Mouse (Mus musculus): ENCODE measurements around the gene Ablim1. TPM values are rescaled to one million over a fixed set of nuclear protein-coding genes. Genes with fewer than 3 reads are reported as not detected.

Gene Ablim1
- polyA plus RNA-seq, 1 experiment from 2014 or later = 41.9 TPM

DNA sequence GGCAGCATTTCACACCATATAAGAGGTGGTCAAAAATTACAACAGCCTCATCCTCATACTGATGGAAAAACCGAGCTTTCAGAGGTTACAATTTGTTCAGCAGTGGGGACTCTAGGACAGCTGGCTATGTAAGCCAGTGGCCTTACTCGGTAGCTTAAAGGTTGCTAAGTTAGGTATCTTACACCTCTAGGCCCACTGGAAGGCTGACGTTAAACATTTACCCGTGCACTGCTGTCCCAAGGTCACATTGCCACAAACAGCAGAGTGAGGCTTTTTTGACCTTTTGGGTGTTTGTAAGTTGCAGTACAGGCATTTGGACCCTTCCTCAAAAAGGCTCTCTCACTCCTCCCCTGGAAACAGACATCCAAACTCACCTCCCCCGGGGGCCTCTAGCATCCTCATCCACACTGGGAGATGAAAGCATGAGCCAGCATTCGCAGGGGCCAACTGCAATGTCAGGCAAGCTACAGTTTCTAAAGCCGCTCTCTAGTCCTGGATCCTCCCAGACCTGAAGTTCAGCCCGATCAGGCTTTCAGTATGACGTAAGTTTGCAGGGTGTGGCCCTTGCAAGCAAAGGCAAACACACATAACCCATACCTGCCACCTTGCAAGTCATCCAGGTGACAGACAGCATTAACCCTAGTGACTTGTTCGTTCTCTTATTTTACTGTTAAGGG lies 132.7 kb downstream of the Ablim1 start:
- H3K36me3 ChIP-seq = 0 out of 2 replicates have a peak, but pooled peaks cover 6% of the 10 kb centered on the region
- peak overlapping the region; percentile 68 for H3K27ac ChIP-seq
- DNase-seq (ENCODE audit: low spot score) = no peak
- no peaks in the 10 kb centered on the region for H3K27me3 ChIP-seq (ENCODE audit: insufficient read depth, poor library complexity, severe bottlenecking)
- H3K4me3 ChIP-seq = no peak overlapping the region
- peaks cover 92% of the 10 kb centered on the region for H3K4me1 ChIP-seq
- 70% methylated on average over 10 of the region's 10 CpGs for WGBS
- H3K9me3 ChIP-seq = no peaks in the 10 kb centered on the region

DNA sequence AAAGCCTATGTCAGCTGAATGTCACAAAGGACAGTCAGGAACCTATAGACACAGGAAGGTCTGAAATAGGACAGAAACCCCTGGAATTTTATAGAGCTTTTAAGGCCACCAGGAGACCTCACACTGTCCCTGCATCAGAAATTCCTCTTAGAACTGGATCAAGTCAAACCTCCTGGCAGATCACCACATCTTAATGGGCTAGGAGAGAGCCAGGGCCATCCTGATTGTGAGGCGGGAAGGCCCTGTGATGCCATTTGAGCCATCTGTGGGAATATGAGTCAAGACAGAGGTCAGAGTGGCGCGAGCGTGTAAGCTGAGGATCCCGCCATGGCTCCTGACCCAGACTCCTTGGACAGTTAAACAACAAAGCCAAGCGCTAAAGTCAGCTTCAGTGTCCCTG lies 133.4 kb downstream of the Ablim1 start:
- Histone ChIP-seq H3K27ac (peak overlapping the region; percentile 68), H3K4me1 (peaks cover 92% of the 10 kb centered on the region)

DNA sequence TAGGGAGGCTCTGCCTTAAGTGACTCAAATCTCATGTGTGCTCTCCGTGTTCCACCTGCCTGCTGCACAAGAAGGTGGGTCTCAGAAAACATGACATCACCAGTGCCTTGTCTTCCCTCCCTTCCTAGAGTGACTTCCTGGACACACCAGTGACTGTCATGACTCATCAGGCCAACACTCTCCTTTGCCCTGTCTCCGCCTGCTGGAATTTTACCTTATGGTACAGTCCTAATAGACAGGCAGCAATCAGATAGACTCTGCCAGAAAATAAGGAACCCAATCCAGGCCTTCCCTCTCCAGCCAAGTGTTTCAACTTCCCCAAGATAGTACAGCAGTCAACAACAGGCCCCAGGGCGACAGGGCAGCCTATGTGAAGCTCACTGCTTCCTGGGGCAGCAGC lies 133.8 kb downstream of the Ablim1 start:
- no peaks in the 10 kb centered on the region for H3K27me3 ChIP-seq (ENCODE audit: insufficient read depth, poor library complexity, severe bottlenecking)
- peaks cover 92% of the 10 kb centered on the region for H3K4me1 ChIP-seq
- 51% methylated on average over 3 of the region's 3 CpGs for WGBS
- H3K36me3 ChIP-seq = 0 out of 2 replicates have a peak, but pooled peaks cover 6% of the 10 kb centered on the region
- no peak overlapping the region for H3K4me3 ChIP-seq
- peak overlapping the region; percentile 68 for H3K27ac ChIP-seq
- no peaks in the 10 kb centered on the region for H3K9me3 ChIP-seq
- no peak for DNase-seq (ENCODE audit: low spot score)

More for the DNA sequence above, 133.4 kb downstream of the Ablim1 start:
- WGBS = 96% methylated on average over 6 of the region's 6 CpGs
- Histone ChIP-seq H3K9me3 (no peaks in the 10 kb centered on the region), H3K36me3 (0 out of 2 replicates have a peak, but pooled peaks cover 6% of the 10 kb centered on the region), H3K4me3 (no peak overlapping the region), H3K27me3 (ENCODE audit: insufficient read depth, poor library complexity, severe bottlenecking) (no peaks in the 10 kb centered on the region)
- no peak for DNase-seq (ENCODE audit: low spot score)

DNA sequence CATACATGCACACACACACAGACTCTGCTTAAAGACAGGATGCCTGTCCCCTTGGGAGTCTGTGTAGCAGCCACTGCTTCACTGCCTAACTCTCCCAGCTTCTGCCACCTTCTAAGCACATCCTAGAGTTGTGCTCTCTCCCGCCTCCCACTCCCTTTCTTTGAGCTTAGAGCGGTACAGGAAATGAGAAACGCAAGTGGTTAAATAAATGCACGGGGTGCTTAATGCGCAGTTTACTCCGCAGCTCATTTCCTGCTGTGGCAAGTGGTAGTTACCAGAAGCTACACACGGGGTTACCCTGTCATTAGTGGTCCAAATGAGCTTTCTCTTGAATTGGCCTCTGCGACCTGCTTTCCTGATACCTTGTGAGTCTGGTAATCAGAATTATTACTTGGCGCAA lies 134.4 kb downstream of the Ablim1 start:
- no peak overlapping the region for H3K4me3 ChIP-seq
- H3K4me1 ChIP-seq = peaks cover 88% of the 10 kb centered on the region
- WGBS = 84% methylated on average over 9 of the region's 9 CpGs
- DNase-seq (ENCODE audit: low spot score) = no peak
- H3K27me3 ChIP-seq (ENCODE audit: insufficient read depth, poor library complexity, severe bottlenecking) = no peaks in the 10 kb centered on the region
- H3K9me3 ChIP-seq = no peaks in the 10 kb centered on the region
- 0 out of 2 replicates have a peak, but pooled peaks cover 6% of the 10 kb centered on the region for H3K36me3 ChIP-seq
- H3K27ac ChIP-seq = peak overlapping the region; percentile 68; the same call in 1 of the 2 replicates

DNA sequence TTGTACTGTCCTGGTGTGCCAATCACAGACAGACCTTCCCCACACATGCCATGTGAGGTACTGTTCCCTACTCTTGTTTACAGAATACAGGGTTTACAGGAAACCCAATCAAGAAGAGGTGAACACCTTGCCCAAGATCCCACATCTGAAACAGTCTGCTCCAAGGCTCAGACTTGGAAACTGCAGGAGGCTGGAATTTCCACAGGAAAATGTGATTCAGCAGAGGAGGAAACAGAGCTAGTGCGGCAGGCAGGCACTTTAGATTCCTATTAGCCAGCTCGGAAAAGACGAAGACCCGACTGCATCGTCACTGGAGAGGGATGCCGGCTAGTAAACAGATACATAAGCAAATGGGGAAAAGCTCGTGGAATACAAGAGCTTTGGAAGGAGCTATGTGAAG lies 135.4 kb downstream of the Ablim1 start:
- no peak for DNase-seq (ENCODE audit: low spot score)
- Histone ChIP-seq H3K27ac (0 out of 2 replicates have a peak overlapping the region, but pooled peaks have one; percentile 36), H3K9me3 (no peaks in the 10 kb centered on the region), H3K36me3 (0 out of 2 replicates have a peak, but pooled peaks cover 5% of the 10 kb centered on the region), H3K4me3 (no peak overlapping the region), H3K4me1 (peaks cover 86% of the 10 kb centered on the region), H3K27me3 (ENCODE audit: insufficient read depth, poor library complexity, severe bottlenecking) (no peaks in the 10 kb centered on the region)
- 63% methylated on average over 7 of the region's 7 CpGs for WGBS

DNA sequence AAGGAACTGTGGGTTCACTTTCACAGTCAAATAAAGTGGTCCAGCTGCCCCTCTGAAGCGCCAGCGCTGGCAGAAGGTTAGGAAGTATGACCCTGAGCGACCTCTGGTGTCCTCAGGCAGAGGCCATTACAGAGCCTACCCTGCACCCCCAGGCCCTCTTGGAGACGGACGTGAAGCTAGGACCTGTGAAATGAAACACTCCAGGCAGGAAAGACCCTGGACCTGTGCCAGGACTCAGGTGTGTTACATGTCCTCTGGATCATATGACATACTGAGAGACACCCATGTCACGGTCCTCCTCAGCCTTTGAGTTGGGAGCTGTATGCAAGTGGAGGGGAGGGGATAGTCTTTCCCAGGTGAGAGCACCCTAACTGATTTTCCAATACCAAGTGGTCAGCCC lies 137.4 kb downstream of the Ablim1 start:
- H3K4me1 ChIP-seq = peaks cover 67% of the 10 kb centered on the region

DNA sequence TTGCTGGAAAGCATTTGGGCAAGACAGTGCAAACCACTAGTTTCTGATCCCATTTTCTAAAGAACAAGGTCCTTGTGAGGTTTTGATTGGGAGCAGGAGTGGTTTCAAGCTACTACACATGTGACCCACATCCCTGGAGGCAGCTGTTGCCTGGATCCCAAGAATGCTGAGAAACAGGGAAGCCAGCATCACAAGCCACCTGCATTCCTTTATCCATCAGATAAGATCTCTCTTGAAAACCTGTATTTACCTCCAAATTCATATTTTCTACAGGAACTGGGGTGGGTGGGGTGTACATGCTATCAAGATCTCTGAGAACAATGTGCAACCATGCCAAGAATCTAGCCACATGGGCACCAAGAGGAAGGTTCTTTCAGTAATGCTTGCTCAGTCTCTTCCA lies 139.6 kb downstream of the Ablim1 start:
- Histone ChIP-seq H3K9me3 (no peaks in the 10 kb centered on the region), H3K4me1 (peaks cover 48% of the 10 kb centered on the region), H3K36me3 (peaks cover 14% of the 10 kb centered on the region), H3K27ac (no peak overlapping the region), H3K4me3 (no peak overlapping the region), H3K27me3 (ENCODE audit: insufficient read depth, poor library complexity, severe bottlenecking) (no peaks in the 10 kb centered on the region)
- no peak for DNase-seq (ENCODE audit: low spot score)

More for the DNA sequence above, 137.4 kb downstream of the Ablim1 start:
- DNase-seq (ENCODE audit: low spot score) = no peak
- no peak overlapping the region for H3K4me3 ChIP-seq
- no peaks in the 10 kb centered on the region for H3K9me3 ChIP-seq
- WGBS = 56% methylated on average over 6 of the region's 6 CpGs
- H3K27me3 ChIP-seq (ENCODE audit: insufficient read depth, poor library complexity, severe bottlenecking) = no peaks in the 10 kb centered on the region
- peaks cover 11% of the 10 kb centered on the region for H3K36me3 ChIP-seq
- peak overlapping the region; percentile 42; the same call in 1 of the 2 replicates for H3K27ac ChIP-seq

DNA sequence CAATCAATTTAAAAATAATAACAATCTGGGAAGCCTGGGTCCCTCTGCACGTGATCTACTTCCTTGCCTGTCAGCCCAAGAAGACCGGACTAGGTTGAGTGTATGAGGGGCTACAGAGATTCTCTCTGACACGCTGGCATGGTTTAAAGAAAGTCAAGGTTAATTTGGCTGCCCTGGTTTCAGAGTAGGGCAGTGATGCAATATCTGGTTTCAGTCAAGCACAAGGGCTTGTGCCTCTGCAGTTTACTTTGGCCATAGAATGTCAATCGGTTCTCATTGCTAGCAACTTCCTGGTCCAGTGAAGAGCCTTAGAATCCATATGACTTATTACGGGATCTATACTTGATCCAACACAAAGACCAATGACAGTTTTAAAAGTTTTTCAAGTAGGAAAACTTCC lies 140.2 kb downstream of the Ablim1 start:
- 83% methylated on average over 5 of the region's 5 CpGs for whole genome bisulfite sequencing
- no peak overlapping the region for H3K4me3 ChIP-seq
- H3K4me1 ChIP-seq = peaks cover 42% of the 10 kb centered on the region
- H3K36me3 ChIP-seq = peaks cover 14% of the 10 kb centered on the region
- no peak overlapping the region for H3K27ac ChIP-seq
- no peaks in the 10 kb centered on the region for H3K27me3 ChIP-seq (ENCODE audit: insufficient read depth, poor library complexity, severe bottlenecking)
- DNase-seq (ENCODE audit: low spot score) = no peak
- no peaks in the 10 kb centered on the region for H3K9me3 ChIP-seq

DNA sequence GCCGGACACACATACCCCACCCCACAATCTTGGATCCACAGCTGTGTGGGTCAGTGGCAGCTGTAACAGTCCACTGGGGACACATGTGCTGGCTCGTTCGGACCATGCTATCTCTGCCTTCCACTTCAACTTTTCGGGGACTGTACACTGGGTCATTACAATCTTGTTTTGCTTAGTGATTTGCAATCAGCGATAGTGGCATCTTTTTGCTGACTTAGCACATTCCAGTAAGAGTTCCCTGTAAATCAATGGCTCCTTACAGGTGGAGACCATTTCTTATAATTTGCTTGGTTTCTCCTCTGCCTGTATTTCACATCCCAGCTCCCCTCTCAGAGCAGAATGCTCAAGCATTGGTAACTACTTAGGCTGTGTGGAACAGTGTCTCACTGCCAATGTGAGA lies 140.7 kb downstream of the Ablim1 start:
- Histone ChIP-seq H3K36me3 (peaks cover 14% of the 10 kb centered on the region), H3K4me1 (peaks cover 40% of the 10 kb centered on the region), H3K9me3 (no peaks in the 10 kb centered on the region), H3K4me3 (no peak overlapping the region), H3K27me3 (ENCODE audit: insufficient read depth, poor library complexity, severe bottlenecking) (no peaks in the 10 kb centered on the region), H3K27ac (no peak overlapping the region)
- WGBS = 72% methylated on average over 5 of the region's 5 CpGs
- no peak for DNase-seq (ENCODE audit: low spot score)

DNA sequence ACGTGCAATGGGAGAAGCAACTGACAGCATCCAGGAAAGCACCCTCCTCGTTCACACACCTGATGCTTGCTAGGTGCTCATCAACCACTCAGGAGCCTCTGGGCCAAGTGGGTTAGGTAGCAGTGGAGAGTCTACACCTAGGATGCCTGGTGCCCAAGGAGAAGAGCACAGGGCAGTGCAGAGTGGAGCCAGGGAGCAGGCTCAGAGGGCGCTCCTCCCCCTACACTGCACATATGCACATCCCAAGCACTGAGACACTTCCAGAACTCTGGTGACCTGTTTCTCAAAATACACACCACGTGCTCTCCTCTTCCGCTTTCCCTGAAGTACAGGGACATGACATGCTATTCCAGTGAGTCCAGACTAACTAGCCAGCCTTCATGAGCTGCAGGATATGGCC lies 142.4 kb downstream of the Ablim1 start:
- H3K9me3 ChIP-seq = no peaks in the 10 kb centered on the region
- H3K27me3 ChIP-seq (ENCODE audit: insufficient read depth, poor library complexity, severe bottlenecking) = no peaks in the 10 kb centered on the region
- 83% methylated on average over 5 of the region's 5 CpGs for WGBS
- no peak for DNase-seq (ENCODE audit: low spot score)
- no peak overlapping the region for H3K4me3 ChIP-seq
- H3K4me1 ChIP-seq = peaks cover 37% of the 10 kb centered on the region
- peaks cover 14% of the 10 kb centered on the region for H3K36me3 ChIP-seq
- no peak overlapping the region for H3K27ac ChIP-seq

DNA sequence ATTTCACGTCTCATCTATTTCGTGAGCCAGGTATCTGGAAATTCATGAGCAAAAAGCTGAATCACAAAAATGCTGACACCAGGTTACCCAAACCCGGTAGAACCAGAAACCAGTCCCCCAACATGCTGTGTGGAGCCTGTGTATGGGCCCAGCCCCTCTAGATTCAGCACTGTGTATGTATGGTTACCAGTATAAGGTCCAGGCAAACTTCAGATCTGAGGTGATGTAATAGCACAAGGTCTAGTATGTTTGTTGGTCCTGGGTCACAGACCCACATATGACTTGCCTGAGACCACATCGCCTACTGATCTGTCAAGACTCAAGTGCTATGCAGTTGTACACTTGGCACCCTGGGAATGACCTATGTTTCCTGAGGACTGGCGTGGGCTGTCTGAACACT lies 143.8 kb downstream of the Ablim1 start:
- Histone ChIP-seq H3K27me3 (ENCODE audit: insufficient read depth, poor library complexity, severe bottlenecking) (no peaks in the 10 kb centered on the region), H3K36me3 (peaks cover 14% of the 10 kb centered on the region), H3K9me3 (no peaks in the 10 kb centered on the region), H3K4me1 (peaks cover 36% of the 10 kb centered on the region), H3K4me3 (no peak overlapping the region), H3K27ac (no peak overlapping the region)
- WGBS = 80% methylated on average over 5 of the region's 5 CpGs
- no peak for DNase-seq (ENCODE audit: low spot score)

DNA sequence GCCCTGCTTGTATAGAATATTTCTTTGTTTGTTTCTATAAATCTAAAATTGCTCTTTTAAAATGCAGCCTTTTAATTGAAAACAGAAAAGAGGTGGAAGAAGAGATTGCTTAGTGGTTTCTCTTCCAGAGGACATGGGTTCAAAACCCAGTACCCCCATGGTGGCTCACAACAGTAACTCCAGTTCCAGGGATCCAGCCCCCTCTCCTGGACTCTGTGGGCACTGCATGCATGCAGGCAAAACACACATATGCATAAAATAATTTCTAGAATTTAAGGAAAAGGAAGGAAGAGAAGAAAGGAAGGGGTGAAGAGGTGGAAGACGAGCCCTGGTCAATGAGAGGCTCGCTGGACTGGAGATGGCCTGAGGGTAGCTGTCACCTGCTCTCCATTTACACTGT lies 145.2 kb downstream of the Ablim1 start:
- no peaks in the 10 kb centered on the region for H3K9me3 ChIP-seq
- no peaks in the 10 kb centered on the region for H3K27me3 ChIP-seq (ENCODE audit: insufficient read depth, poor library complexity, severe bottlenecking)
- H3K27ac ChIP-seq = no peak overlapping the region
- 80% methylated on average over 2 of the region's 2 CpGs for WGBS
- H3K4me3 ChIP-seq = no peak overlapping the region
- H3K4me1 ChIP-seq = peaks cover 36% of the 10 kb centered on the region
- DNase-seq (ENCODE audit: low spot score) = no peak
- peaks cover 14% of the 10 kb centered on the region for H3K36me3 ChIP-seq

DNA sequence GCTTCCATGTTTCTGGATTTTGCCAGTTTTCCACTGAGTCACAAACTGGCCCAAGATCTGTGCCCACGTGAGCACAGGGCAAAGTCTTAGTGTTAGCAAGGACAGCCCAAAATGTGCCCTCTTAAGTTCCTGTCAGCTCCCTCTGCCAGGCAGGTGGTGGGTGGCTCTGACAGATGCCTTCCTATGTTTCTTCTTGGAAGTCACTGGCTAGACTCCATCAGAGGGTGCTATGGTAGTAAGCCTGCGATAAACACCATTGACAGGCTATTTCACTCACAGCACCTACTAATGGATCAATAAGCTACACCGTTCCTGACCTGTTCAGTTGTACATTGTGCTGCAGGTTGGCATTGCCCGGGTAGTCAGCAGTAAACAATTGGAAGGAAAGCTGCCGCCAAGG lies 147.0 kb downstream of the Ablim1 start:
- Histone ChIP-seq H3K27ac (peak overlapping the region; percentile 59), H3K9me3 (no peaks in the 10 kb centered on the region), H3K27me3 (ENCODE audit: insufficient read depth, poor library complexity, severe bottlenecking) (no peaks in the 10 kb centered on the region), H3K4me3 (no peak overlapping the region), H3K4me1 (peaks cover 49% of the 10 kb centered on the region), H3K36me3 (peaks cover 7% of the 10 kb centered on the region)
- no peak for DNase-seq (ENCODE audit: low spot score)
- WGBS = 84% methylated on average over 5 of the region's 5 CpGs

DNA sequence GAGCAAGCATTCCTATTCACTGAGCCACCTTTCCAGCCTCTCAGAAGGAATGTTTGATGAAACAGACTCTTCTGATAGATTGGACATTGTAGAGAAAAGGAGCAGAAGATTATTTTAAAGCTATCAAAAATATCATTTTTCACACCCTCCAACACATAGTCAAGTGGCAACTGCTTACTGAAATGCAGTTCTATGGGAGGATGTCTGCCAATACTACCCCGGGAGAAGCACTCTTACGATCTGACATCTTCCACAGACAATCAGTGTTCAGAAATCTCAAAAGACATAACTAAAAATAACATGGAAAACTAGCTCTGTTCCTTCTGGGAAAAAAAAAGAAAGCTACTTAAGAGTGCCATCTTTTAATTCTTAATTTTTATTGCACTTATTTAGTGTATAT lies 149.8 kb downstream of the Ablim1 start:
- WGBS = 76% methylated on average over 2 of the region's 2 CpGs
- H3K4me3 ChIP-seq = no peak overlapping the region
- H3K36me3 ChIP-seq = no peaks in the 10 kb centered on the region
- H3K27ac ChIP-seq = peak overlapping the region; percentile 91
- no peaks in the 10 kb centered on the region for H3K27me3 ChIP-seq (ENCODE audit: insufficient read depth, poor library complexity, severe bottlenecking)
- DNase-seq (ENCODE audit: low spot score) = no peak
- H3K9me3 ChIP-seq = no peaks in the 10 kb centered on the region
- H3K4me1 ChIP-seq = peaks cover 59% of the 10 kb centered on the region
